Mouse (Mus musculus) Muller cell, postnatal 12 days (primary cell): Measurements from ENCODE around the gene Acer2.

Source experiments
- DNase-seq: peaks from one replicate; pipeline ENCODE4 v3.0.0-alpha.2; 2015; ENCODE audit errors: inconsistent ontology term

The Acer2 gene

GRCm38 (mm10) chr4:86887879-86888278 is 13.7 kb downstream of the Acer2 start:
- DNase-seq: no peak

GRCm38 (mm10) chr4:86897411-86897810 is 23.2 kb downstream of the Acer2 start:
- no peak for DNase-seq

- DNase-seq: peak; percentile 42
Observed at GRCm38 (mm10) chr4:86898791-86899474, 24.7 kb downstream of the Acer2 start.

- DNase-seq: no peak
Observed at GRCm38 (mm10) chr4:86902351-86902750, 28.2 kb downstream of the Acer2 start.

- DNase-seq: no peak
Observed at GRCm38 (mm10) chr4:86904969-86905368, 30.8 kb downstream of the Acer2 start.

GRCm38 (mm10) chr4:86905869-86906268 is 31.7 kb downstream of the Acer2 start:
- DNase-seq: no peak

GRCm38 (mm10) chr4:86911576-86912341 is 37.6 kb downstream of the Acer2 start:
- no peak for DNase-seq

GRCm38 (mm10) chr4:86912757-86913156 is 38.6 kb downstream of the Acer2 start:
- DNase-seq: no peak

GRCm38 (mm10) chr4:86916062-86916461 is 41.9 kb downstream of the Acer2 start:
- no peak for DNase-seq

GRCm38 (mm10) chr4:86923476-86924055 is 49.4 kb downstream of the Acer2 start:
- DNase-seq: no peak

- peak; percentile 62 for DNase-seq
Observed at GRCm38 (mm10) chr4:86924804-86925458, 50.7 kb downstream of the Acer2 start.

GRCm38 (mm10) chr4:86926997-86927396 is 52.8 kb downstream of the Acer2 start:
- no peak for DNase-seq

- DNase-seq: no peak
Observed at GRCm38 (mm10) chr4:86930101-86930635, 56.0 kb downstream of the Acer2 start.

GRCm38 (mm10) chr4:86930636-86931456 is 56.6 kb downstream of the Acer2 start:
- DNase-seq: no peak

GRCm38 (mm10) chr4:86933026-86933425 is 58.8 kb downstream of the Acer2 start:
- no peak for DNase-seq

GRCm38 (mm10) chr4:86936217-86936616 is 62.0 kb downstream of the Acer2 start:
- DNase-seq: no peak

- DNase-seq: peak; percentile 66
Observed at GRCm38 (mm10) chr4:86936706-86937105, 62.5 kb downstream of the Acer2 start.

GRCm38 (mm10) chr4:86942656-86943055 is 68.5 kb downstream of the Acer2 start:
- DNase-seq: no peak

- DNase-seq: no peak
Observed at GRCm38 (mm10) chr4:86943296-86943695, 69.1 kb downstream of the Acer2 start.

- no peak for DNase-seq
Observed at GRCm38 (mm10) chr4:86948794-86949193, 74.6 kb downstream of the Acer2 start.

- no peak for DNase-seq
Observed at GRCm38 (mm10) chr4:86953519-86953918, 79.3 kb downstream of the Acer2 start.
